Mouse (Mus musculus): Measurements from ENCODE around the gene Ubald2.

DNA sequence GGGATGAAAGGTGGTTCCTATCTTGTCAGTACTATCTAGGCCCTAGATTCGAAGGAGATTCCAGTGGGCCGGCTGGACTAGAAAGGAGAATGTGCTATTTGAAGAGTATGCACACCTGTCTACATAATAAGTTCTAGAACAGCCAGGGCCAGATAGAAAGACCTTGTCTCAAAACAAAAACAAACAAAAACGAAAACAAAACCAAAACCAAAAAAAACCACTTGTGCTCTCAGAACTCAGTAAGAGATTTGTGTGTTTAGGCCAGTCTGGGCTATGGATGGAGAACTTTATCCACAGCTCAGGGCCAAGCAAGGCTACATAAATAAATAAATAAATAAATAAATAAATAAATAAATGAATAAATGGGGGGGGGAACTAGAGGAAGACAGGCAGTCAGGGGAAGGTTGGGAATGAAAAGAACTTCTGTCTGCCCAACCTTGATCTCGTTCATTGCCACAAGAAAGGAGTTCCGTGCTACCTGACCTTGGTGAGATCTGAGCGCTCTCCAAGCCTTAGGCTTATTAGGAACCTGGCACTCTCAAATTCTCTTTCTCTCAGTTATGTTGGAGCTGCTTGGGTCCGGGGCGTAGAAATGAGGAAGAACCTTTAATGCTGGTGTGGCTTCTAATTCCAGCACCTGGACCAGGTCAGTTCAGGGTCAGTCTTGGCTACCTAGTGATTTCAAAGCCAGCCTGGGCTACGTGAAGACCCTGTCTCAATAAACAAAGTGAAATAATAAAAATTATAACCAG lies 3.9 kb upstream of the Ubald2 start:
- no peak for TF ChIP-seq CTCF (IDR thresholded peaks at IDR 0.05; ENCODE audit: low read depth, low read length)
- no peak for TF ChIP-seq POLR2A (IDR thresholded peaks at IDR 0.05; ENCODE audit: insufficient read depth, low read length)
